Mouse (Mus musculus) cortical plate, adult 2 months (tissue): ENCODE measurements around the gene Msl2.

Experiments
- CTCF ChIP-seq: fragments of 200-500 bp; IDR thresholded peaks from 2 replicates; pipeline ENCODE4 v1.5.1; 2011; ENCODE audit warnings: mild to moderate bottlenecking, control low read depth, low read length; ENCODE audit not compliant: insufficient read depth; ENCODE audit errors: extremely low read depth
- POLR2A ChIP-seq: fragments of 200-500 bp; IDR thresholded peaks from 2 replicates; pipeline ENCODE4 v1.6.1; 2011; ENCODE audit warnings: mild to moderate bottlenecking, low read length, control low read depth; ENCODE audit not compliant: insufficient read depth; ENCODE audit errors: extremely low read depth

DNA sequence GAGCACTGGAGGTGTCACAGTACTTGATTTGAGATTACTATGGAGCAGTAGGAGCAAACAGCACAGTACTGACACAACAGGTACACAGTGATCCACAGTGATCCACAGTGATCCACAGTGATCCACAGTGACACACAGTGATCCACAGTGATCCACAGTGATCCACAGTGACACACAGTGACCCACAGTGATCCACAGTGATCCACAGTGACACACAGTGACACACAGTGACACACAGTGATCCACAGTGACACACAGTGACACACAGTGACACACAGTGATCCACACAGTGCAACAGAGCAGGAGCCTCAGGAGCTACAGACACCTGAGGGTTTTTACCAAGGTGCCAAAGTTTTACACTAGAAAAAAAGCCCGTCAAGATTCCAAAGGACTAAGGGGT is 23.6 kb downstream of the Msl2 start:
- no peak for TF ChIP-seq CTCF
- no peak for TF ChIP-seq POLR2A
